Mouse (Mus musculus): ENCODE data around the gene Grm3.

The Grm3 gene

GRCm38 (mm10) chr5:9622264-9623094 is 102.5 kb downstream of the Grm3 start:
- DNase-seq = no peak

DNA sequence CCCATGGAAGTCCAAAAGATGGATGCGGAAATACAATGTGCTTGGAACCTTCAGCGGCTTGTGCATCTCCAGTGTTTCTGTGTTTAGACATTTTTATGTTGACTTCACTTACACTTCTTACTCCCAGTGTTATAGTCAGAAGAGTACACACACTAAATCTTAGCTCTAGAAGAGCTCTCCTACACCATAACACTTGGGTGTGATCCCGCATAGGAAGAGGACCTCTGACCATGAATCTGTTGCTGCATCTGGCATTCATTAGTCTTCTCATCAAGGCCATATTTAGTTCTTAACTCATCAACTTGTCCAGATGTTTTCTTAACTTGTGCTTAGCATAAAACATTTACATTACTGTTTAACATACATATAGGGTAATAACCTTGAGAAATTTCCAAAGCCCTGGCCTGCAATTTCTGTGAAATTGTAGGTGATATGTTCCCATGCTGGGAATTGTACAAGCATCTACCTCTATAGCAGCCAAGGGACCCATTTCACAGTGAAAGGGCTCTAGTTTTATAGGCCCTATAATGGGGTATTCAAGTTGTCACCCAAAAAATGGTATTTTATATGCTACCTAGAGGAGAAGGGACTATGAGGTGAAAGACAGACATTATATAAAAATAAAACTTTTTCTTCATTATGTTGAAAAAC is 103.4 kb downstream of the Grm3 start:
- DNase-seq = no peak

DNA sequence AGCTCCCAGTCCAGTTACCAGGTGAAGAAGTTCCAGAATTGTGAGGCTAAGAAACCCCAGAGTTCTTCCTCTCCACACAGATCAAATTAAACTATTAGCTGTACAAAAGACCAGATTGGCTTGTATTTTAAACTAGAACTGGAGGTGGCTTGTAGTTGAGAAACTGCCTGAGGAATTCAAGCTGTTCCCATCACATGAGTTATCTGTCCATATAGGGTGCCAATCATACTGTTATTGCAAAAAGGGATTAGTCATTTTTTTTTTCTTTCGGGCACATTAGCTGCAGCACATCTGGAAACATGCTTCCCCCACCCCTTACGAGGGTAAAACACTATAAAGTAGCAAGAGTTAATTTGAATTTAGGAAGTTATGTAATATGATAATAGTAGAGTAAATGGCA is 145.9 kb downstream of the Grm3 start:
- DNase-seq = no peak

DNA sequence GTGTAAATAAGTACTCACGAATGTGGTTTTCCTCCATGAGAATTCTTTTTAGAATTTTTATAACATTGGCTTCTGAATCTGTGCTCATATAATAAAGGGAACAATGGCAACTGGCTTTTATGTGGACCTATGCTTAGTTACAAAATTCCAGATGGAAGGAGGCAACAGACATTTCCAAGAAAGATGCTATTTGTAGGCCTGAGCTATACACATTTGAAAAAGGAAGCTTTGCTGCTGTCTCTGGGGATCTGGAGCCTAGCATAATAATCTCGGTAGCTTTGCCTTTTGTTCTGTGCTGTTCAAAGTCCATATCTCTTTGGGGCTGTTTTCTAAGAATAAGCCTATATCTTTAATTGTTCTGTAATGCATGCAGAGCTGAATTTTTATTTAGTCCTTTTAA is 146.4 kb downstream of the Grm3 start:
- no peak for DNase-seq

- DNase-seq = no peak
Measured at GRCm38 (mm10) chr5:9570946-9571345, 154.0 kb downstream of the Grm3 start.

GRCm38 (mm10) chr5:9557706-9558105 is 167.3 kb downstream of the Grm3 start:
- DNase-seq = no peak

- no peak for DNase-seq
Measured at GRCm38 (mm10) chr5:9540822-9541557, 184.0 kb downstream of the Grm3 start.

GRCm38 (mm10) chr5:9525507-9525906 is 199.5 kb downstream of the Grm3 start:
- no peak for DNase-seq

DNA sequence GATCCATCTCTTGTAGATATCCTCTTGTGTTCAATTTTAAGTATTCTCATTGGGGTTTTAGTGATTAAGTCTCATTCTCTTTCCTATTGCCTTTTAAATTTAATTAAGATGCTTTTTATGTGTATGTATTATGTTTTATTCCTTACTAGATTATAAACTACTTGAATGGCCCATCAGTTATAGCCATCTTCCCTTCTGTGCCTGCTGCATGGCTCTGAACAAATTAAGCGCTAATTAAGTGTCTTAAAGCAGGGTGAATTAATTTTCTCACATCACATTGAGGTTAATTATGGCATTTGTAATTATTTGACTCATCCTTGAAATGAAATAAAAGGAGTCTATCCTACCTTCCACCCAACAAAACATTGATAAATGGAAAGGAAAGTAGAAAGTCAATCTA is 213.9 kb downstream of the Grm3 start:
- no peak for DNase-seq

DNA sequence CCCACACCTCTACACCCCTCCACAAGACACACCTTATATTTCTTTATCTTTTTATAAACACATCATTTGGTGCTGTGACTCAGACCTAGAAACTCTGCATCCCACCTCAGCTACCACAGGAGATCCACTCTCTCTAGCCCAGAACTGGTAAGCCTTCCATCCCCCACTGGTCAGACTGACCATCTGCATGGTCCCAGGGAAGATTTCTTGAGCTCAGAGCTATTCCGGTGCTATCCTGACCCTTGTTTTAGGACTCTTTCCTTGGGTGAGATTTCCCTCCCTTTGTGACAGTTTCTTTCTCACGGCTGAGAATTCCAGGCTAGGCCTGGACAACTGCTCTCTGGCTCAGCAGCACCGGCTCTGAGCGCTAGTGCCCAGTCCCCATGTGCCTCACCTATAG is 227.7 kb downstream of the Grm3 start:
- DNase-seq = no peak

DNA sequence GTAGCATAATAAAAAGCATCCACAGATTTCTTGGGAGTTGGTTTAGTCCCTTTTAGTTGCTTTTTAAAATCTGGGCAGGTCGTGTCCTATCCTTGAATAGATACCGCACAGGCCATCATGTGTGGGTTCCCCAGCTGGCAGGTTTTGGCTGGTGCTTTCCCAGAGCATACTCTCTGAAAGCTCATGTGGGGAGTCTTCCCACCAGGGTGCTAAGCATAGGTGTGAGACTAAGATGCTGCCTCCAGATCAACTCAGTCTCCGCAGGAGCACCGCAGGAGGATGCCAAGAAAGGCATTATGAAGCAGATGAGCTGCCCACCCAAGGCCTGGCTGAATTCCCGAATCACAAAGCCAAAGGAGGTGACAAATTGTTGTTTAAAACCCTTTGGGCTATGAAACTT is 229.5 kb downstream of the Grm3 start:
- DNase-seq = no peak

DNA sequence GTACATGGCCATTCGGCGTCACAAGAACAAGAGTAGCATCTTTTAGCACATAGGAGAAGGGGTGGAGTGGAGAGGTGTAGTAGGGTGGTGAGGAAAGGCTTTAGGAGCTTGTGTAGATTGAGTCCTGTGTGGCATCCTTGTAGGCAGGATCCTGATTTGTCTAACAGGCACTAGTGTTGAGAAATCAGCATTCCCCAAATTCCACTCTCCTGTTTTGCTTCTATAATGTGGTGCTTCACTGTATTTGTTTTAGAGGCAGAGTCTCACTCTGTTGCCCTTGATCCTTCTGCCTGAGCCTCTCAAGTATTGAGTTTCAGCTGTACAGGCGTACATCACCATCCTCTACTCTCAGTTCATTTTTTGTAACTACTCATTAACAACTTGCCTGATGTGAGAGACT is 247.4 kb downstream of the Grm3 start:
- DNase-seq = no peak

- DNase-seq = no peak
Measured at GRCm38 (mm10) chr5:9453298-9453697, 271.7 kb downstream of the Grm3 start.

- DNase-seq = no peak
Measured at GRCm38 (mm10) chr5:9449570-9449969, 275.4 kb downstream of the Grm3 start.

- DNase-seq = no peak
Measured at GRCm38 (mm10) chr5:9448931-9449330, 276.0 kb downstream of the Grm3 start.

GRCm38 (mm10) chr5:9446146-9446545 is 278.8 kb downstream of the Grm3 start:
- no peak for DNase-seq

All from lung, postnatal 14 days (tissue).